Mouse (Mus musculus) hindbrain, embryonic 12.5 days (tissue): ENCODE measurements around the gene Ell. TPM values are rescaled to one million over a fixed set of nuclear protein-coding genes. Genes with fewer than 3 reads are reported as not detected.
A peak's percentile ranks its signal among the peaks of the same experiment; 100 is the strongest.

Experiments used
- ATAC-seq: fragments of 200-750 bp; cut with Nextera tagmentation; 2 replicates; pipeline ENCODE4 v1.8.0; 2017; ENCODE audit warnings: moderate TSS enrichment; ENCODE audit not compliant: low FRiP score
- H3K27ac ChIP-seq: fragments of 300-500 bp; sonication (generic); 2 replicates; pipeline ENCODE4 v1.5.1; 2016; ENCODE audit warnings: mild to moderate bottlenecking
- H3K27me3 ChIP-seq: fragments of 300-500 bp; sonication (generic); 2 replicates; pipeline ENCODE4 v1.6.1; 2016; ENCODE audit warnings: mild to moderate bottlenecking
- H3K36me3 ChIP-seq: fragments of 300-500 bp; sonication (generic); 2 replicates; pipeline ENCODE4 v1.6.1; 2016; ENCODE audit warnings: mild to moderate bottlenecking
- H3K4me1 ChIP-seq: fragments of 300-500 bp; sonication (generic); 2 replicates; pipeline ENCODE4 v1.6.1; 2016
- H3K4me2 ChIP-seq: fragments of 300-500 bp; sonication (generic); replicated peaks from 2 replicates; pipeline ENCODE4 v1.6.1; 2016; ENCODE audit warnings: mild to moderate bottlenecking
- H3K4me3 ChIP-seq: fragments of 300-500 bp; sonication (generic); 2 replicates; pipeline ENCODE4 v1.5.1; 2016; ENCODE audit warnings: mild to moderate bottlenecking
- H3K9ac ChIP-seq: fragments of 300-500 bp; sonication (generic); 2 replicates; pipeline ENCODE4 v1.6.1; 2016; ENCODE audit warnings: mild to moderate bottlenecking, moderate library complexity
- H3K9me3 ChIP-seq: fragments of 300-500 bp; sonication (generic); replicated peaks from 2 replicates; pipeline ENCODE4 v1.6.1; 2016; ENCODE audit warnings: mild to moderate bottlenecking
- WGBS: fragments of 180-500 bp; shearing (Covaris S2); methylation state at CpG from one replicate; pipeline ENCODE4 v1.1.7; 2016; 5-methylcytosine and 5-hydroxymethylcytosine counted together
- polyA plus RNA-seq: library from polyadenylated mRNA; unstranded; fragments of >200 nt; fragmentation: Nextera tagmentation; extraction: Ambion mirVana; gene quantifications from 2 replicates; pipeline ENCODE4 v1.2.1, GENCODE M21; 2016

Ell gene
- polyA plus RNA-seq, 1 experiment from 2014 or later: 19.4 TPM

DNA sequence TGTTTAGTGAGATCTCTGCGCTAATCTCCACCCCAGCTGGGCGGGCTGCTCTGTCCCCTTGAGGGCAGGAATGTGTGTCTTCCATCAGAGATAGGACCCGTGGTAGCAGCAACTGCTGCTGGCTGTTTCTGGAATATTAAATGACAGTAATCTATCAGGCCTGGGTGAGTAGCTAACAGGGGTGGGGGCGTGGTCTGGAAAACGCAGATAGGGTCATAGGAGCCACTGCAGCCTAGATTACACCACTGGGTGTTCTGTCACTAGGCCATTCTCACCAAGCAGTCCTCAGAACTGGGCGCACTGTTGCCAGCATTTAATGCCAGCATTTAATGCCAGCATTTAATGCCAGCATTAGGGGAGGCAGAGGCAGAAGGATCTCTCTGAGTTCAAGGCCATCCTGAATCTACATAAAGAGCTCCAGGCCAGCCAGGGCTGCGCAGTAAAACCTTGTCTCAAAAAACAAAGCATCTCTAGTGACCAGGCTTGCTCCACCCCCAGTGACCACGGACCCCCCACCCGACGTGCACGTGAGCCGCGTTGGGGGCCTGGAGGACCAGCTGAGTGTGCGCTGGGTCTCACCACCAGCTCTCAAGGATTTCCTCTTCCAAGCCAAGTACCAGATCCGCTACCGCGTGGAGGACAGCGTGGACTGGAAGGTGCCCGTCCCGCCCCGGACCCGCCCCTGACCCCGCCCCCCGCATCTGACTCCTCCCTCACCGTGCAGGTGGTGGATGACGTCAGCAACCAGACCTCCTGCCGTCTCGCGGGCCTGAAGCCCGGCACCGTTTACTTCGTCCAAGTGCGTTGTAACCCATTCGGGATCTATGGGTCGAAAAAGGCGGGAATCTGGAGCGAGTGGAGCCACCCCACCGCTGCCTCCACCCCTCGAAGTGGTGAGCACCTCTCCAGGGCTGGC is 38.6 kb upstream of the Ell start:
- Histone ChIP-seq H3K36me3 (no peaks in the 10 kb centered on the region; the same call in 1 of the 2 replicates), H3K9ac (no peak overlapping the region), H3K27me3 (peaks cover 86% of the 10 kb centered on the region), H3K27ac (no peak overlapping the region), H3K4me1 (peaks cover 31% of the 10 kb centered on the region), H3K4me3 (peak overlapping the region; percentile 10; the same call in 1 of the 2 replicates), H3K4me2 (peak overlapping the region; percentile 21), H3K9me3 (no peaks in the 10 kb centered on the region)
- WGBS: 8% methylated on average over 39 of the region's 39 CpGs
- ATAC-seq: no peak

DNA sequence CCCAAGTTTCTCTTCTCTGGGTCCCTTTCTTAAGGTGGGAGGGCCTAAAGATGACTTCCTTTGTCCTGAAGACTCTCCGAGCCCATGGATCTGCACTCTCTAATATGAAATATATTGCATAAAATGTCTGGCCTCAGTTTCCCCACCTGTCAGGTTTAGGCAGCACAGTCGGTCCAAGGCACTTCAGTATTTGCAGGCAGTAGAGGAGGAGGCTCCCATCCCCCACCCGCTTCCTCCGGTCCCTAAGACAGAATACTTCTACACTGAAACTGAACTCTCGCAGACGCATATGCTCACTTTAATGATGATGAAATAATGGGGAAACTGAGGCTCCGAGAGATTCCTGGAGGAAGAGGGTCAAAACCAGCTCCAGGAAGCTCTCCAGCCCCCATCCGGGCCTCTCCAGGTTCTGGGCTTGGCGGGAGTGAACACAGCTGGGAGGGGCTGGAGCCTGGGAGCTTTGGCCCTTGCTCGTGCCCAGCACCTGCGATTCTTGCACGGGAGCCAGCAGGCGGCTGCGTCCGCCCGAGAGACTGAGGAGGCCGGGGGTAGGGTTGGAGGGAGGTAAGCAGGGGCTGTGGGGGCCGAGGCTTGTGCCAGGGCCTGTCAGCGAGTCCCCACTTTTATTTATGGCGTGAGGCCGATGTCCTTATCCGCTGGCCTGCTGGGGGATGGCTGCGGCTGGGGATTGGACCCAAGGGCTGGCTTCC is 37.3 kb upstream of the Ell start:
- Histone ChIP-seq H3K27ac (no peak overlapping the region), H3K9me3 (no peaks in the 10 kb centered on the region), H3K4me2 (no peak overlapping the region), H3K4me1 (peaks cover 33% of the 10 kb centered on the region), H3K27me3 (peaks cover 73% of the 10 kb centered on the region), H3K9ac (peak overlapping the region; percentile 23; the same call in 1 of the 2 replicates), H3K4me3 (no peak overlapping the region), H3K36me3 (peaks cover under 1% of the 10 kb centered on the region)
- WGBS: 12% methylated on average over 23 of the region's 23 CpGs
- no peak for ATAC-seq

DNA sequence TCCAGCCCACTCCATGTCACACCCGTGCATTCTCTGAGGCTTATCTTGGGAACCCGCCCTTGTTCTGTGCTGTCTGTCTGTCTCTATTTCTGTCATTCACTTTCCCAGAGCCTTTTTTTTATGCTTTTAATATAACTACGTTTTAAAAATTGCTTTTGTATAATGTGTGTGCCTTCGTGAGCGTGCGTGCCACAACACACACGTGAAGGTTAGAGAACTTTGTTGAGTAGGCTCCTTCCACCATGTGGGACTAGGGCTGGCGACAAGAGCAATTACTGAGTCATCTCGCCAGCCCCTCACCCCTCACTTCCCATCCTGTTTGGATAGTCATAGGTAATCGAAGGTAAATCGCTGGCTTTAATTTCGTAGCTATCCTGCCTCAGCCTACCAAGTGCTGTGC is 36.7 kb upstream of the Ell start:
- Histone ChIP-seq H3K9me3 (no peaks in the 10 kb centered on the region), H3K4me3 (no peak overlapping the region), H3K4me1 (peaks cover 33% of the 10 kb centered on the region), H3K27me3 (peaks cover 67% of the 10 kb centered on the region), H3K4me2 (0 out of 2 replicates have a peak overlapping the region, but pooled peaks have one; percentile 24), H3K36me3 (peaks cover 7% of the 10 kb centered on the region), H3K9ac (no peak overlapping the region), H3K27ac (no peak overlapping the region)
- WGBS: 31% methylated on average over 12 of the region's 12 CpGs
- no peak for ATAC-seq

DNA sequence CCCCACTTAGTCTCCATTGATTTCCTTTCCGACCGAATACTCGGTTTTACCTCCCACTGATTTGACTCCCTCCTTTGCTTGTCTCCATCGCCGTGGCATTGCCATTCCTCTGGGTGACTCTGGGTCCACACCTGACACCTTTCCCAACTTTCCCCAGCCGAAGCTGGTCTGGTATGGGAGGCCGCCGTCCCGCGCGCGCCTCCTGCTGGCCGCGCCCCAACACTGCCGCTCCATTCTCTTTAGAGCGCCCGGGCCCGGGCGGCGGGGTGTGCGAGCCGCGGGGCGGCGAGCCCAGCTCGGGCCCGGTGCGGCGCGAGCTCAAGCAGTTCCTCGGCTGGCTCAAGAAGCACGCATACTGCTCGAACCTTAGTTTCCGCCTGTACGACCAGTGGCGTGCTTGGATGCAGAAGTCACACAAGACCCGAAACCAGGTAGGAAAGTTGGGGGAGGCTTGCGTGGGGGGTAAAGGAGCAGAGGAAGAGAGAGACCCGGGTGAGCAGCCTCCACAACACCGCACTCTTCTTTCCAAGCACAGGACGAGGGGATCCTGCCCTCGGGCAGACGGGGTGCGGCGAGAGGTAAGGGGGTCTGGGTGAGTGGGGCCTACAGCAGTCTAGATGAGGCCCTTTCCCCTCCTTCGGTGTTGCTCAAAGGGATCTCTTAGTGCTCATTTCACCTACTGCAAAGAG is 36.1 kb upstream of the Ell start:
- peaks cover 61% of the 10 kb centered on the region for H3K27me3 ChIP-seq
- H3K4me1 ChIP-seq: peaks cover 33% of the 10 kb centered on the region
- no peak overlapping the region for H3K4me3 ChIP-seq
- no peak overlapping the region for H3K27ac ChIP-seq
- H3K36me3 ChIP-seq: peaks cover 12% of the 10 kb centered on the region
- 12% methylated on average over 46 of the region's 46 CpGs for WGBS
- peak overlapping the region; percentile 24; the same call in 1 of the 2 replicates for H3K4me2 ChIP-seq
- no peak overlapping the region for H3K9ac ChIP-seq
- no peak for ATAC-seq
- no peaks in the 10 kb centered on the region for H3K9me3 ChIP-seq

DNA sequence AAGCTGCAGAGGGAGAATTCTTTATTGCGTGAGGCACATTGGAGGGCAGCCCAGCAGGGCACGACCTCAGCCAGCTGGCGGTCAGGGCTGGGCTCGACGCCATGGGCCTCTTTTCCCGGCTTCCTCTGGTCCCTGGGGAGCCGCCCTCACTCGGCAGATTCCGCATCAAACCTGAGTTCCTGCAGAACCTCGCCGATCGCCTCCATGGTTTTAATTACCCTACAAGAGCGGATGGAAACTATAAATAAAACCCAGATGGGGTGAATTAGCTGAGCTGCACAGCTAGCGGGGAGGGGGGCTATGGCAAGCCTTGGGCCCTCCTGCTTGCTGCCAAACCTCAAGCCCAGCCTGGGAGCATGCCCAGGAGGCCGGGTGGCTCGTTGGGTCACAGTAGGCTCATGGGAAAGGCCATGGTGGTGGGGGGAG is 35.0 kb upstream of the Ell start:
- no peaks in the 10 kb centered on the region for H3K9me3 ChIP-seq
- WGBS: 44% methylated on average over 16 of the region's 16 CpGs
- peaks cover 43% of the 10 kb centered on the region for H3K4me1 ChIP-seq
- no peak for ATAC-seq
- H3K27me3 ChIP-seq: peaks cover 50% of the 10 kb centered on the region
- 0 out of 2 replicates have a peak overlapping the region, but pooled peaks have one; percentile 9 for H3K4me2 ChIP-seq
- no peak overlapping the region for H3K27ac ChIP-seq
- H3K9ac ChIP-seq: peak overlapping the region; percentile 28; the same call in 1 of the 2 replicates
- H3K36me3 ChIP-seq: peaks cover 21% of the 10 kb centered on the region
- H3K4me3 ChIP-seq: no peak overlapping the region

DNA sequence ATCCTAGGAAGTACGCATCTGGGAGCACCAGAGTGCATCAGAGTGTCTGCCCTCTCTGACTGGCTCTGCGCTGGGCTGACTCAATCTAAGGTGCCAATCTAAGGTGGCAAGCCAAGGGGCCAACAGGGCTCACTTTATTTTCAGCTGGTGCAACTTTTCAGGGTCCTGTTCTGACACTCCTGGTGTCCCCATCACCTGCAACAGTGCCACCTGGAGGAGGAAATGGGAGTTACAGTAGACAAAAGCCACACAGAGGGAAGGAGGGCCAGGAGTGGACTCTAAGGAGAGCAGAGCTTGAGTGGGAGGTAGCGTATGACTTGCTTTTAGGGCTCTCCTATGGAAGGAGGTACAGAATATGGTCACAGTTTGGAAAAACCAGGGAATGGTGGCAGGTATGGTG is 34.4 kb upstream of the Ell start:
- H3K27ac ChIP-seq: no peak overlapping the region
- no peak overlapping the region for H3K9ac ChIP-seq
- WGBS: 71% methylated on average over 3 of the region's 3 CpGs

DNA sequence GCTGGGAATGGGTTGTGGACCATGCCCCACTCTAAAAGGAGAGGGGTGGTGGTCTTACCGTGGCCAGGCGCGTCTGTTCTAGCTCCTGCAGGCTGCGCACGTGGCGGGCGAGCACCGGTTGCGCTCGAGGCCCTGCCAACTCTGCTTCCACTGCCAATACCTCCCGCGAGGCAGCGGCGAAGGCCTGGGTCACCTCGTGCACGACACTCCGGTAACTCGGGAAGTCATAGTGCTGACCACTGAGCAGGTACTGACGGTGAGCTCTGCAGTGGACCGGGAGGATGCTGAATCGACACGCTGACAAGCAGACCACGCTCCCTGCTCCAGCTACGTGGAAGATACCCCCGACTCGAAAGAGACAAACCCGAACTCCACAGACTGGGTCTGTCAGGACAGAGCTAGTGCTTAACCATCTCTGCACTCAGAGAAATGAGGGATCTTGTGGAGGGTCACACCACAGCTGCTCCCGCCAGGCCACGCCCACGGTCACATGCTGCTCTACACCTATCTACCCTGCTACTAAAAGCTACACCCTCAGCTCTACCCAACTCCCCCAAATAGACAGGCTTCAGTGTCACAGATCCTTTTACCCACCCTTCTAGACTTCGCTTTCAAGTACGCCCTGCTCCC is 33.4 kb upstream of the Ell start:
- H3K36me3 ChIP-seq: peaks cover 21% of the 10 kb centered on the region
- H3K4me3 ChIP-seq: peak overlapping the region; percentile 74
- H3K27me3 ChIP-seq: peaks cover 35% of the 10 kb centered on the region
- H3K4me1 ChIP-seq: peaks cover 45% of the 10 kb centered on the region
- H3K27ac ChIP-seq: peak overlapping the region; percentile 94
- ATAC-seq: peak; percentile 18; the same call in 1 of the 2 replicates
- 36% methylated on average over 32 of the region's 32 CpGs for WGBS
- no peaks in the 10 kb centered on the region for H3K9me3 ChIP-seq
- peak overlapping the region; percentile 87 for H3K4me2 ChIP-seq
- peak overlapping the region; percentile 85 for H3K9ac ChIP-seq

More for the DNA sequence above, 34.4 kb upstream of the Ell start:
- Histone ChIP-seq H3K36me3 (peaks cover 21% of the 10 kb centered on the region), H3K4me3 (no peak overlapping the region), H3K4me2 (0 out of 2 replicates have a peak overlapping the region, but pooled peaks have one; percentile 87), H3K4me1 (peaks cover 47% of the 10 kb centered on the region), H3K27me3 (peaks cover 44% of the 10 kb centered on the region), H3K9me3 (no peaks in the 10 kb centered on the region)
- no peak for ATAC-seq

DNA sequence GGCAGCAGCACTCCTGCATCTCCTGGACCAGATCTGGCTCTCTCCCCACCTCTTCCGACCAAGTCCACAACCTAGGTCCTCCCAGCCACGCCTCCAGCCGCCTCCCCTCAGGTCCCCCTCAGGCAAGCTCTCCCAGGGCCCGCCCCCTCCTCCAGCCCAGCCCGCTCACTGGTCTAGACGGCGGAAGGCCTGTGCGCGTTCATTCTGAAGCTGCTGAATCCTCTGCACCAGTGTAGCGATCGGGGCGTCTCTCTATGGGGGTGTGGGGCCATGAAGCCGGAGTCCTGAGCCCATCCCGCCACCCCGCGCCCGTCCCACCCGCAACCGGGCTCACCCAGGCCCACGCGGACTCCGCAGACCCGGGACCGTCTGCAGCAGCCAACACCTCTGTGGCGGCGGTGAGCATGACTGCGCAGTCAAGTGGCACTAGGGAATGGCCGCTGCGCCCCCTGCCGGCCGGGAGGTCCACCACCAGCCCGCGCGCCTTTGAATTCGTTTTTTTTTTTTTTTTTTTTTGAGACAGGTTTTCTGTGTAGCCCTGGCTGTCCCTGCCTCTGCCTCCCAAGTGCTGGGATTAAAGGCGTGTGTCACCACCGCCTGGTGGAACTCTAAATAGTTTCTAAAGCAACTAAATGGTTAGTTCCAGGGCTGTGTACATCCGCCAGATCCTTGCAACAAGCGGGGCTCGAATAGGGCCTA is 32.8 kb upstream of the Ell start, which contains the start of gene Rex1bd:
Rex1bd (minus strand) TSS at position 425 of the 699 bp plus-strand sequence.
- ATAC-seq: peak; percentile 85
- 1% methylated on average over 40 of the region's 40 CpGs for WGBS
- peaks cover 21% of the 10 kb centered on the region for H3K36me3 ChIP-seq
- peak within 1 kb of the TSS; percentile 94 for H3K27ac ChIP-seq
- peaks cover 43% of the 10 kb centered on the region for H3K4me1 ChIP-seq
- no peaks in the 10 kb centered on the region for H3K9me3 ChIP-seq
- H3K9ac ChIP-seq: peak within 1 kb of the TSS; percentile 85
- peaks cover 28% of the 10 kb centered on the region for H3K27me3 ChIP-seq
- peak within 1 kb of the TSS; percentile 74 for H3K4me3 ChIP-seq
- H3K4me2 ChIP-seq: peak within 1 kb of the TSS; percentile 87

DNA sequence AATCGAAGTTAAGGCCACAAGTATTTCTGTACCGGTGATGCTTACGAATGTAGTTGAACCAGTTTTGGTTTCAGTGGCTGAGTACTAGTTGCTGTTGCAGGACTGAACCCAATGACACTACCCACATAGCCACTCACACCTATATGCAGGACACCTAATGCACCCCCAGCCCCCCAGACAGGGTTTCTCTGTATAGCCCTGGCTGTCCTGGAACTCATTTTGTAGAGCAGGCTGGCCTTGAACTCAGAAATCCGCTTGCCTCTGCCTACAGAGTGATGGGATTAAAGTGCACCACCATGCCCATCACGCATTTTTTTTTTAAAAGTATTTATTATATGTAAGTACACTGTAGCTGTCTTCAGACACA is 32.2 kb upstream of the Ell start:
- H3K4me2 ChIP-seq: peak overlapping the region; percentile 87; the same call in 1 of the 2 replicates
- no peak for ATAC-seq
- H3K9ac ChIP-seq: no peak overlapping the region
- peak overlapping the region; percentile 94 for H3K27ac ChIP-seq
- H3K4me1 ChIP-seq: peaks cover 44% of the 10 kb centered on the region
- H3K36me3 ChIP-seq: peaks cover 21% of the 10 kb centered on the region
- H3K27me3 ChIP-seq: peaks cover 23% of the 10 kb centered on the region
- peak overlapping the region; percentile 74; the same call in 1 of the 2 replicates for H3K4me3 ChIP-seq
- H3K9me3 ChIP-seq: no peaks in the 10 kb centered on the region
- WGBS: 65% methylated on average over 5 of the region's 5 CpGs

DNA sequence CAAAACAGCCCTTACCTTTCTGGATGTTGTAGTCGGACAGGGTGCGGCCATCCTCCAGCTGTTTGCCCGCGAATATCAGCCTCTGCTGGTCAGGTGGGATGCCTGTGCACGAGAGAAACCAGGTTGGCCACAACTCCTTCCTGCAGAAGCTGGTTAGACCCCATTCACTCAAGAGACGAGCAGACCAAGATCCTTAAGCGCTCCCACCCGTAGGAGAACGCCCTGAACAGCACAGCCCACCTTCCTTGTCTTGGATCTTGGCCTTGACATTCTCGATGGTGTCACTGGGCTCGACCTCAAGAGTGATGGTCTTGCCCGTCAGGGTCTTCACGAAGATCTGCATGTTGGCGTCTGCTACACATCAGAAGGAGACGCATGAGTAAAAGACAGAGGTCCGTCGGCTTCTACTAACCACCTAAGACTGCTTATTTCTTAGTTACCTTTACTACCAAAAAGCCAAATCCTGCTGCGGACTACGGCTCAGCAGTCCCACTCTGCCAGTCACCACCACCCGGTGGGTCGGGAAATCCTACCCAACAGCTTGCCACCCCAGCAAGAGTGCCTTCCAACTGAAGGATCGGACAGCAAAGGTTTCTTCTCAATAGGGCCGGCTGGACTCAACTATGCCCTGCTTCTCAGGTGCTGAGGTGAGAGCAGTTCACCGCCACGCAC is 29.8 kb upstream of the Ell start:
- Histone ChIP-seq H3K27me3 (no peaks in the 10 kb centered on the region), H3K36me3 (peaks cover 38% of the 10 kb centered on the region), H3K9me3 (no peaks in the 10 kb centered on the region), H3K27ac (peak overlapping the region; percentile 96; the same call in 1 of the 2 replicates), H3K9ac (peak overlapping the region; percentile 99), H3K4me2 (peak overlapping the region; percentile 97), H3K4me3 (peak overlapping the region; percentile 100), H3K4me1 (peaks cover 33% of the 10 kb centered on the region)
- no peak for ATAC-seq
- 16% methylated on average over 25 of the region's 25 CpGs for WGBS
